Mouse (Mus musculus) stomach, embryonic 14.5 days (tissue): Measurements from ENCODE around the gene Pfkfb2. TPM values are rescaled to one million over a fixed set of nuclear protein-coding genes. Genes with fewer than 3 reads are reported as not detected.

Experiments
- ATAC-seq: fragments of 200-750 bp; cut with Nextera tagmentation; 2 replicates; pipeline ENCODE4 v1.8.0; 2017; ENCODE audit warnings: low read depth, moderate TSS enrichment; ENCODE audit not compliant: insufficient number of reproducible peaks, insufficient read depth, low FRiP score
- H3K27ac ChIP-seq: fragments of 300-500 bp; sonication (generic); 2 replicates; pipeline ENCODE4 v1.5.1; 2014; ENCODE audit warnings: mild to moderate bottlenecking, low read length, moderate library complexity, mixed read lengths
- H3K27me3 ChIP-seq: fragments of 300-500 bp; sonication (generic); 2 replicates; pipeline ENCODE4 v1.6.1; 2014; ENCODE audit warnings: low read length, control low read depth, mixed read lengths; ENCODE audit not compliant: control insufficient read depth, insufficient read depth
- H3K36me3 ChIP-seq: fragments of 300-500 bp; sonication (generic); 2 replicates; pipeline ENCODE4 v1.6.1; 2014; ENCODE audit warnings: mild to moderate bottlenecking, control low read depth, low read length, moderate library complexity, mixed read lengths; ENCODE audit not compliant: control insufficient read depth, insufficient read depth
- H3K4me1 ChIP-seq: fragments of 300-500 bp; sonication (generic); 2 replicates; pipeline ENCODE4 v1.6.1; 2014; ENCODE audit warnings: low read length, control low read depth, mixed read lengths; ENCODE audit not compliant: control insufficient read depth, insufficient read depth
- H3K4me2 ChIP-seq: fragments of 300-500 bp; sonication (generic); replicated peaks from 2 replicates; pipeline ENCODE4 v1.6.1; 2014; ENCODE audit warnings: low read depth, low read length, control low read depth
- H3K4me3 ChIP-seq: fragments of 300-500 bp; sonication (generic); 2 replicates; pipeline ENCODE4 v1.5.1; 2014; ENCODE audit warnings: low read depth, low read length, control low read depth
- H3K9ac ChIP-seq: fragments of 300-500 bp; sonication (generic); replicated peaks from 2 replicates; pipeline ENCODE4 v1.6.1; 2014; ENCODE audit warnings: low read depth, mild to moderate bottlenecking, control low read depth, low read length, moderate library complexity, mixed read lengths
- H3K9me3 ChIP-seq: fragments of 300-500 bp; sonication (generic); 2 replicates; pipeline ENCODE4 v1.6.1; 2016; ENCODE audit warnings: low read depth, low read length, control low read depth; ENCODE audit not compliant: control insufficient read depth
- WGBS: fragments of 180-500 bp; shearing (Covaris S2); extraction: QIAGEN DNeasy Blood & Tissue Kit; methylation state at CpG from one replicate; pipeline ENCODE4 v1.1.7; 2014; 5-methylcytosine and 5-hydroxymethylcytosine counted together
- polyA plus RNA-seq: library from polyadenylated mRNA; unstranded; fragments of >200 nt; fragmentation: Nextera tagmentation; extraction: Ambion mirVana; gene quantifications from 2 replicates; pipeline ENCODE4 v1.2.1, GENCODE M21; 2014

Pfkfb2 gene
- polyA plus RNA-seq, 1 experiment from 2014 or later = 11.1 TPM

DNA sequence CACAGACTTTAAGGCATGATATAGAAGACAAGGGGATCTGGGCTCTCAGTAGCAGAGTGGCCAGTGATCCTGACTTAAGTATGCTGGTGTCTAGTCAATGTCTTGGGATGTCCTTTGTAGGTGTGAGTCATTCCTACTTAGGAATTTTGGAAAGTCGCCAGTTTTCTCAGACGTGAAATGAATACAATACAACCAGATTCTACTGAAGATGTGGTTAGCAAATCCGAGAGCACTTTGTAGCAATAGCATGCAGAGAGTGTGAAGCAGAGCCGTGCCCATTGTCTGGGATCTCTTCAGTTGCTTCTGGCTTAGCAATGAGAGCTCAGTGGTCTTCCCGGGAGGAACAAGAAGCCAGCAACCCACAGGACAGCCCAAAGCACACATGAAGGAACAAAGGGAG is 5.4 kb upstream of the Pfkfb2 start:
- H3K4me1 ChIP-seq = 0 out of 2 replicates have a peak, but pooled peaks cover 7% of the 10 kb centered on the region
- ATAC-seq = no peak
- peak overlapping the region; percentile 9; the same call in 1 of the 2 replicates for H3K4me3 ChIP-seq
- H3K9ac ChIP-seq = peak overlapping the region; percentile 6; the same call in 1 of the 2 replicates
- H3K9me3 ChIP-seq = no peaks in the 10 kb centered on the region
- peak overlapping the region; percentile 32 for H3K4me2 ChIP-seq
- H3K27ac ChIP-seq = peak overlapping the region; percentile 87
- no peaks in the 10 kb centered on the region for H3K36me3 ChIP-seq
- no peaks in the 10 kb centered on the region for H3K27me3 ChIP-seq
- WGBS = 39% methylated on average over 5 of the region's 5 CpGs

DNA sequence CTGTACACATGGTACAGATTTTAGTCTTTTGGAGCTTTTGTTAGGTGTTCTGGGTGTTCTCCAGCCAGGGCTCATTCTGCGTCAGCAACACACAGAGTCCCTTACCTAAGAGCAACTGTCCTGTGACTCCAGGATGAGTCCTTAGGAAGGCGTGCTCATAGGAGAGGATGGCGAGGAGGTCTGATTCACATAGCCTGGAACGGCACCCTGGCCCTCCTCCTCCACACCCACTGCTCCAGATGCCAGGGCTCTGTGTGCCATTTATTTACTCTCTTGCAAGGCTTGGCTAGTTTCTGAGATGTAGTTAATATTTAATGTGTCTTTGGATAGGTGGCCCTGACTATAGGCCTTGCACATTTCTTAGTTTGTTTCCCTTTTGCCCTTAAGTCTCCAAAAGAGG is 4.6 kb upstream of the Pfkfb2 start:
- H3K36me3 ChIP-seq = no peaks in the 10 kb centered on the region
- peak; percentile 80 for ATAC-seq
- H3K4me2 ChIP-seq = peak overlapping the region; percentile 32; the same call in 1 of the 2 replicates
- no peaks in the 10 kb centered on the region for H3K9me3 ChIP-seq
- H3K9ac ChIP-seq = no peak overlapping the region
- H3K27me3 ChIP-seq = no peaks in the 10 kb centered on the region
- 0 out of 2 replicates have a peak, but pooled peaks cover 7% of the 10 kb centered on the region for H3K4me1 ChIP-seq
- peak overlapping the region; percentile 87 for H3K27ac ChIP-seq
- no peak overlapping the region; the same call in 1 of the 2 replicates for H3K4me3 ChIP-seq
- 72% methylated on average over 4 of the region's 4 CpGs for WGBS

DNA sequence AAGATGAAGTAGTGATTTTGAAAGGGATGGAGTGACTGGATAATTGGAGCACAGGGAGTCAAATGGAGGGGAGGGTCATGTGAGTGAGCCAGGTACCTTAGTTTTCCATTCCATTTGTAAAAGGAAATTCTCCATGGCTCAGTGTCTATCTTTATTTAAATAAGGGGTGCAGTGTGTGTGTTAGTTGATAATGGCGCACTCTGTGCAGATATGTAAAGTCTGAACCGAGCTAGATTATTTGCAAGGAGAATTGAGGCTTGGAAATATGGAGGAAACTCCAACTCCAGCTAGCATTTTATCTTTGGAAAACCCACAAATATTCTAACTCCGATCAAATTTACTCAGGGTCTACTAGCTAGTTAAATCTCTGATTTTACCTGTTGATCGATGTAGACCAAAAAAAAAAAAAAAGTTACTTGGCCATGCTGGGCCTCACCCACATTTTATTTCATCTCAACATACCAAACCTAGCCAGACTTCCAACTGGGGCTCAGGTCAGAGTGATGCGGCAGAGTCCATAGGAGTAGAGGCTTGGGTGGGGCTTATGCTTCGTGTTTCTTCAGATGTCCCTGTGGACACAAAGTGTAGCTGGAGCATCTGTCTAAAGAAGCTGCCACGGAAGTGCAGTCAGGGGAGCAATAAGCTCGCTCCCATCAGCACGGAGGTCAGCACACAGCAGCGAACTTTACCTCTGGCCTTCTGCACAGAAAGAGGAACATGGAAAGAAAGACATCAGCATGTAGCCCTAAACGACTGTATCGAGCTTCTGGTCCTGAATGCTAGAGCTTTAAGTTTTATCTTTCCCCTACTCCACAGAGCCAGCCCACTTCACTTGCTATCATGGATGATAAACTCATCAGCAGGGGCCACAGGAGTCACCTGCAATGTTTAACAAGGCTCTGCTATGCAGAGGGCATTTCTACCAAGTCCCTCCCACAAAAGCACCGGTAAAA is 3.9 kb upstream of the Pfkfb2 start:
- peak overlapping the region; percentile 83 for H3K27ac ChIP-seq
- peak overlapping the region; percentile 37 for H3K4me2 ChIP-seq
- no peaks in the 10 kb centered on the region for H3K36me3 ChIP-seq
- H3K4me3 ChIP-seq = peak overlapping the region; percentile 26; the same call in 1 of the 2 replicates
- H3K27me3 ChIP-seq = no peaks in the 10 kb centered on the region
- ATAC-seq = 0 out of 2 replicates have a peak, but pooled peaks have one; percentile 26
- 0 out of 2 replicates have a peak, but pooled peaks cover 7% of the 10 kb centered on the region for H3K4me1 ChIP-seq
- 73% methylated on average over 13 of the region's 13 CpGs for WGBS
- no peaks in the 10 kb centered on the region for H3K9me3 ChIP-seq
- no peak overlapping the region for H3K9ac ChIP-seq

DNA sequence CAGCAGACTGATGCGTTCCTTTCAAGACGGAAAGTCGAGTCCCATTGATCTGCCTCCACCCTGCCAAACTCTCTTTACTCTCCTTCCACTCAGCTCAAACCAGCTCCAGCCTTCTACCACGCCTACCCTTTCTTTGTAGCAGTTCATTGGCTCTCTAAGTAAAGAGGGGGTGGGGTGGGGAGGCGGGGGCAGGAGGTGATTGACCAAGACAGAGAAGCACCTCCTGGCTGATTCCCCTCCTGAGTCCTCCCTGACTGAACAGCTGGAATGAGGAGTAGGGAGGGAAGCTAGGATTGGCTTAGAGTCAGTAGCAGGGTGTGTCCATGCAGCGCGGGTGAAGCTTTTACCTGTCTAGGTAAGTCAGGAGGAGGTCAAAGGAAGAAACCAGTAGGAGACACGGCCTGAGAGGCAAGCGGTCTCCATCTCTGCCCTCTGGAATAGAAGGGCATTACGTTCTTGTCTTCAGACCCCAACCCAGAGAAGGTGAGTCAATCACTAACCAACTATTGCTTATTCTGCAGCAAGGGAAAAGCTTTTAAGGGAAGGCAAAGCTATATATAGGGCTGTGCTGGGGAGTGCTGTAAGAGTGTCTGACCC is 2.8 kb upstream of the Pfkfb2 start, which contains the start of gene AA986860:
Gene AA986860 (plus strand): TSS at position 236 of the 597 bp plus-strand sequence.
- no peaks in the 10 kb centered on the region for H3K9me3 ChIP-seq
- peak; percentile 85 for ATAC-seq
- H3K4me1 ChIP-seq = 0 out of 2 replicates have a peak, but pooled peaks cover 7% of the 10 kb centered on the region
- peak within 1 kb of the TSS; percentile 26 for H3K4me3 ChIP-seq
- no peaks in the 10 kb centered on the region for H3K36me3 ChIP-seq
- peak within 1 kb of the TSS; percentile 37 for H3K4me2 ChIP-seq
- no peaks in the 10 kb centered on the region for H3K27me3 ChIP-seq
- 5% methylated on average over 10 of the region's 10 CpGs for WGBS
- H3K27ac ChIP-seq = peak within 1 kb of the TSS; percentile 83; the same call in 1 of the 2 replicates
- H3K9ac ChIP-seq = no peak within 1 kb of the TSS; the same call in 1 of the 2 replicates

DNA sequence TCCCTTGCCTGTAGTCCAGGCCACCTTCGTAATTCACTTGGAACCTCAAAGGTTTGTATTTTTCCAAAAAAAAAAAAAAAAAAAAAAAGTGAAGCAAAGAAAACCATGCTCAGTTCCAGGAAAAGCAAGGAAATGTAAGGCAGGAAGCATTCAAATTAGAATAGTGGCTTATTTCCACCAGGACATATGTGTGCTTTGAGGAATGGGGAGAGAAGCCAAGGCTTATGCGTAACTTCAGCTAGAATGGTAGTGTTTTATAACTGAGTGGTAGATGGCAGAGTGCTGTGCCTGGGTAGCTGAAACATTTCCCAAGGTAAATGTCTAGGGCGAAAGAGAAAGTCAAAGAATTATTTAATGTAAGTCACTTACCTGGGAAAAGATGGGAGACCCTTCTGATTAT is 345 bp downstream of the Pfkfb2 start:
- Histone ChIP-seq H3K27me3 (no peaks in the 10 kb centered on the region), H3K4me1 (no peaks in the 10 kb centered on the region), H3K27ac (no peak overlapping the region), H3K4me2 (no peak overlapping the region), H3K4me3 (no peak overlapping the region), H3K9me3 (no peaks in the 10 kb centered on the region), H3K36me3 (no peaks in the 10 kb centered on the region), H3K9ac (no peak overlapping the region)
- no peak for ATAC-seq
- 94% methylated on average over 3 of the region's 3 CpGs for WGBS

DNA sequence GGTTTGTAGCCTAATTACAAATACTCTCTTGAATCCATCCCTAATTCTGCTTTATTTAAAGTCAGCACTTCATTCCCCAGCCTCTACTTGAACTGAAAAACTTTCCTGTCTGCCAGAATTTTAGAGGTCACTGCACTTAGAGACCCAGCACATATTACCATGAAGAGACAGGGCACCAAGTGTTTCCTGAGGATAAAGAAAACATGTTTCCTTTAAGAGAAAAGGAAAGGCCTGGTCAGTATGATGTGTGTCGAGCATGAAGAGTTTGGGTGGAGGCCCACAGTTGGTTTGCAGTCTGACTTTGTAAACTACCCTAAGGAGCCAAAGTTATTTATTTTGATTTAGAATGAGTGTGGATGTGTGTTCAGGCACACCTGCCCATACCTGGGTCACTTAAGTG is 983 bp downstream of the Pfkfb2 start:
- WGBS = 64% methylated on average over 1 of the region's 1 CpGs
- Histone ChIP-seq H3K9me3 (no peaks in the 10 kb centered on the region), H3K36me3 (no peaks in the 10 kb centered on the region), H3K27ac (no peak overlapping the region), H3K4me3 (no peak overlapping the region), H3K4me2 (no peak overlapping the region), H3K27me3 (no peaks in the 10 kb centered on the region), H3K9ac (no peak overlapping the region), H3K4me1 (no peaks in the 10 kb centered on the region)
- no peak for ATAC-seq

DNA sequence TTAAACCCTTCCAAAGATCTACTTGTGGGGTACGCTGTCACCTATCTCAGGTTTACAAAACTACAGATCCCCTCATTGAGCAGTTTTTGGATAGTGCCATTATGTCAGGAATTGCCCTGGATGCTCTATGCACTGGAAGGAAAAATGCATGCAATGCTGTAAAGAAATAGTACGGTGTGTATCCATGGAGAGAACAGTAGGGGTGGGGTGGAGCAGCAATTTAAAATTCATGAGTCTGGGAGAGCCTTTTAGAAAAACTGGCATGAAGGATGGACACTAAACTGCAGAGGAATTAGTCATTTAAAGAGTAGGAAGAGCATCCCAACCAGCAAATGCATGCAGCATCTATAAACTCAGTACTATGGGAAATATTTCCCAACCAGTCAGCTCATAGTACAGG is 2.7 kb downstream of the Pfkfb2 start:
- 93% methylated on average over 2 of the region's 2 CpGs for WGBS

DNA sequence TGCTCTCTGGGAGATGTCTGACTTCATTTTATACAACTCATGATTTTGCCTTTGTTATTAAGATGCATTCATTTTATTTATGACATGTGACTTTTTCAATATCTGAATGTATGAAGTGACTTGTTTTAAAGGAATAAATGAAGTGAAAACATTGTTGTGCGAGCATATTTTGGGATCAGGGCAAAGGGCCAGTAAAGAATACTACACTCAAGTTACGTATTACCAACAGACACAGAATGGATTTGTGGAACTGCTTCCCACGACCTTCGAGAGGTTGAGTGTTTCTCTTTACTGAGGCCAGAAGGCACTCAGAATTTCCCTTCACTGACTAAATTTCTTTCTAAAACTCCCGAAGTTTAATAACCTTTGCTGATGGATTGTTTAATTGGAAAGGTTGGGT is 4.8 kb downstream of the Pfkfb2 start:
- Histone ChIP-seq H3K4me3 (no peak overlapping the region), H3K27me3 (no peaks in the 10 kb centered on the region), H3K36me3 (no peaks in the 10 kb centered on the region), H3K9ac (no peak overlapping the region), H3K4me2 (no peak overlapping the region), H3K9me3 (no peaks in the 10 kb centered on the region), H3K4me1 (no peaks in the 10 kb centered on the region; the same call in 1 of the 2 replicates), H3K27ac (no peak overlapping the region)
- no peak for ATAC-seq
- 89% methylated on average over 5 of the region's 5 CpGs for WGBS

More for the DNA sequence above, 2.7 kb downstream of the Pfkfb2 start:
- no peaks in the 10 kb centered on the region for H3K4me1 ChIP-seq
- no peaks in the 10 kb centered on the region for H3K9me3 ChIP-seq
- H3K4me2 ChIP-seq = no peak overlapping the region
- no peak overlapping the region for H3K4me3 ChIP-seq
- no peaks in the 10 kb centered on the region for H3K36me3 ChIP-seq
- H3K27ac ChIP-seq = no peak overlapping the region
- H3K9ac ChIP-seq = no peak overlapping the region
- ATAC-seq = no peak
- no peaks in the 10 kb centered on the region for H3K27me3 ChIP-seq
